Mouse (Mus musculus): ENCODE results near the gene Cnot10. TPM values are rescaled to one million over a fixed set of nuclear protein-coding genes. Genes with fewer than 3 reads are reported as not detected.
"Not testable (repeated sequence)": the region's sequence is repeated elsewhere in the genome, so short reads cannot be mapped to it uniquely, and the experiment has no call there.

Cnot10 gene
- polyA plus RNA-seq, 1 experiment, result 34.5 TPM

DNA sequence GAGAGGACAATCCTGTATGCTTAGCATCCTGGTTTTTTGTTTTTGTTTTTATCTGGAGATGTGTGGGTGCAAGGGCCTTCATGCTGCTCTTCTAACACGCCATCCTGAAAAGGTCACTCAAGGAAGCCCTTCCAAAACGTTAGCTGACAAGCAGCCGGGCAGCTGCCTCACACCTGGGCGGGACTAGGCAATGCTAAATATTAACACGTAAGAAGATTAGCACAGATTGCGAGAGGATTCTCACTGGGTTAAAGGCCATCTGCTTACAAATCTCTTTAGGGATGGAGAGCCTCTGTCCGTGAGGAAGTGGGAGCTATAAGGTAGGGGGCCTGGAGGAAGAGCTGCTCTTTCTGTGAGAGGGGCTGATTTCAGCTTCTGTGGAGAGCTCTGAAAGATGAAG lies 22.0 kb upstream of the Cnot10 start:
- WGBS, result 78% methylated on average over 7 of the region's 7 CpGs
- TF ChIP-seq POLR2A (IDR thresholded peaks at IDR 0.05; ENCODE audit: borderline replicate concordance, control insufficient read depth, low read depth, low read length) (no peak), CTCF (IDR thresholded peaks at IDR 0.05; ENCODE audit: control insufficient read depth, insufficient read depth, low read length) (no peak)

DNA sequence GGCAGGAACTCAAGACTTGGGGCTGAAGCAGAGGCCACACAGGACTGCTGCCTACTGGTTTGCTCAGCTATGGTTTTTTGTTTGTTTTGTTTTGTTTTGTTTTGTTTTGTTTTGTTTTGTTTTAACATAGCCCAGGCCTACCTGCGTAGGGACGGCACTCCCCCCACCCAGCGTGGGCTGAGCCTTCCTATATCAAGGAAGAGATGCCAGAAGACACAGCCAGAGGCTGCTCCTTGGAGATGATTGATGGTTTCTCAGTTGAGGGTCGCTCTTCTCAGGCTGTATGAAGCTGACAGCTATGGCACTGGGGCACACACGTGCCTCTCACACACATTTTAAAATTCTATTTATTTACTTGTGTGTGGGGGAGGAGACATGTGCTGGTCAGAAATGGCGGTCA lies 21.0 kb upstream of the Cnot10 start:
- Histone ChIP-seq H3K4me3 (replicated peaks; ENCODE audit: control insufficient read depth, low read depth, low read length) (no peak overlapping the region), H3K4me1 (ENCODE audit: control insufficient read depth, insufficient read depth, low read length) (no peaks in the 10 kb centered on the region), H3K27ac (ENCODE audit: control insufficient read depth, insufficient read depth, low read depth, low read length, poor library complexity) (no peak overlapping the region)
- WGBS, result 79% methylated on average over 6 of the region's 6 CpGs
- no peak for TF ChIP-seq POLR2A (IDR thresholded peaks at IDR 0.05; ENCODE audit: borderline replicate concordance, control insufficient read depth, low read depth, low read length)
- no peak for TF ChIP-seq CTCF (IDR thresholded peaks at IDR 0.05; ENCODE audit: control insufficient read depth, insufficient read depth, low read length)

More for the DNA sequence above, 22.0 kb upstream of the Cnot10 start:
- Histone ChIP-seq H3K27ac (ENCODE audit: control insufficient read depth, insufficient read depth, low read depth, low read length, poor library complexity) (no peak overlapping the region), H3K4me3 (replicated peaks; ENCODE audit: control insufficient read depth, low read depth, low read length) (no peak overlapping the region), H3K4me1 (ENCODE audit: control insufficient read depth, insufficient read depth, low read length) (no peaks in the 10 kb centered on the region)

DNA sequence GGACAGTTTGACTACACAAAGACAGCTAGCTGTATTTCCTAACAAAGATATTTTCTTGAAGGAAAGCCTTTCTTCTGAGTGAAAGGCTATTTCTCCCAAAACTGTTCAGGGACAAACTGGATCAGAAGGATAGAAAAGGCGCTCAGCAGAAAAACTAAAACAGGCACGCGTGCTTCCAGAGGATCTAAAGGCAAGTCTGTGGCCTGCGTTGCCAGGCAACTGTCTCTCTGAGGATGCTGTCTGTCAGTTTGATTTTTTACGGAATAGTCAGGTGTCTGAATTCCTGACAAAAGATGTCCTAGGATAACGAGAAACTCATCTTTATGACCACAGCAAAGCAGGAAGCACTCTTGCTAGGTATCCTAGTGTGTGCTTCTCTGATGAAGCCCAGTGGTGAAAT lies 20.5 kb upstream of the Cnot10 start:
- TF ChIP-seq CTCF (IDR thresholded peaks at IDR 0.05; ENCODE audit: control insufficient read depth, insufficient read depth, low read length) (no peak), POLR2A (IDR thresholded peaks at IDR 0.05; ENCODE audit: borderline replicate concordance, control insufficient read depth, low read depth, low read length) (no peak)
- WGBS, result 88% methylated on average over 6 of the region's 6 CpGs
- Histone ChIP-seq H3K4me3 (replicated peaks; ENCODE audit: control insufficient read depth, low read depth, low read length) (no peak overlapping the region), H3K27ac (ENCODE audit: control insufficient read depth, insufficient read depth, low read depth, low read length, poor library complexity) (no peak overlapping the region), H3K4me1 (ENCODE audit: control insufficient read depth, insufficient read depth, low read length) (no peaks in the 10 kb centered on the region)

DNA sequence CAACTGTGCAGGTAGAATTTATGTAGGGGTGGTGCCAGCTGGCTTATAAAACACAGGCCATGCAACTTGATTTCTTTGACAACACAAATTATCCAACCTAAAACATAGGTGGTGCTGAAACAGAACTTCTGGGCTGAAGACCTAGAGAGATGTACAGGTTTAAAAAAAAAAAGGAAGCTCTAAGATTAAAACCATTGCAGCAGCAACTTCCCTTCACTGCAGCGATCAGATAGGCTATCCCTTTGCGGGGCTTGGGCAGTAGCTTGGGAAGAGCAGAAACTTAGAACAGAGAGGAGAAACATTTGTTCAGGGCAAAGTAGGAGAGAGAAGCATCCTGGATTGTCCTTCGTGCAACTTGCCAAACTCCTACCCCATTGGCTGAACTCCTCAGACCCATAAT lies 16.7 kb upstream of the Cnot10 start:
- Histone ChIP-seq H3K4me1 (ENCODE audit: control insufficient read depth, insufficient read depth, low read length) (no peaks in the 10 kb centered on the region), H3K27ac (ENCODE audit: control insufficient read depth, insufficient read depth, low read depth, low read length, poor library complexity) (no peak overlapping the region), H3K4me3 (replicated peaks; ENCODE audit: control insufficient read depth, low read depth, low read length) (no peak overlapping the region)
- TF ChIP-seq CTCF (IDR thresholded peaks at IDR 0.05; ENCODE audit: control insufficient read depth, insufficient read depth, low read length) (no peak), POLR2A (IDR thresholded peaks at IDR 0.05; ENCODE audit: borderline replicate concordance, control insufficient read depth, low read depth, low read length) (no peak)
- WGBS, result 9% methylated on average over 3 of the region's 3 CpGs

DNA sequence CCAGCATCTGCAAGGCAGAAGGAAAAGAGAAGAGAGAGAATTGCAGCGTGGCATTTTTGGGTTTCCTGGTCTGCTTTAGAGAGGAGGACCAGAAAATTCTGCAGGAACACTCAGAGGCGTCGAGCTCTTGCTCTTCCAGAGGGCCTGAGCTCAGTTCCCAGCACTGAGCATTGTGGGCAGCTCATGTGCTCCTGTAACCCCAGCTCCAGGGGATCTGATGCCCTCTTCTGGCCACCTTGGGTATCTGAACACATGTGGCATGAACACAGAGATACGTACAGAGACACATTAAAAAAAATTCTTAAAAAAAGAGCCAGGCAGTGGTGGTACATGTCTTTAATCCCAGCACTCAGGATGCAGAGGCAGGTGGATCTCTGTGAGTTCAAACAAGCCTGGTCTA lies 15.4 kb upstream of the Cnot10 start:
- WGBS, result 80% methylated on average over 4 of the region's 4 CpGs
- H3K4me3 ChIP-seq (replicated peaks; ENCODE audit: control insufficient read depth, low read depth, low read length), result no peak overlapping the region
- TF ChIP-seq CTCF (IDR thresholded peaks at IDR 0.05; ENCODE audit: control insufficient read depth, insufficient read depth, low read length), result peak; percentile 8; the same call in 1 of the 2 replicates
- TF ChIP-seq POLR2A (IDR thresholded peaks at IDR 0.05; ENCODE audit: borderline replicate concordance, control insufficient read depth, low read depth, low read length), result no peak

DNA sequence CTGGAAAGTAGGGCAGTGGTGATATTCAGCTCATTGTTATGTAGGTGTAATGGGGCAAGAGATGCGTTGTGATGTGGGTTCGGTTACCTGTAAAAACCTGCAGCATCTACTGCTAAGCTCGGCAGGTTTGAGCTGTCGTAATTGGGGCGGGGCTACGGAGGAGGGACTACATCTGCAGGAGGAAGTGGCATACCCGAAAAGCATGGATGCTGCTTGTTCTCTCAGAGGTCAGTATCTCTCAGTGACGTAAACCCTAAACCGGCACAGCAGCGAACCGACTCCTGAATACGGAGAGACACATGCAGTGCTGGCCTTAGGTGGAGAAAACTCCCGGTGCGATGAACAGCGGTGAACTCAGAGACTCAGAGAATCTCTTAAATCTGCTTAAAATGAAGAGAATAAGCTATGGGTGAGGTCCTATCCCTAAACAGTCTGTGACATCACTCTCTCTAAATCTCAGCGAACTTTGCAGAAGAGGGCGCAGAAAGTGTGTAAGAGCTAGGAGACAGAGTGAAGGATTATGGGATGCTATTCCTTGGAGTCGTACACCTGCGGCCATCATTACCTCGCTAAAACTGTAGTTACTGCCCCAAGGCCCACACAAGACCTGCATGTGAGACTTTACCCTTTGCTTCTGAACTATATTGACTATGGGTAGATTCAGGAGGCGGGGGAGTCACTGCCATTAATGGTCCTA lies 11.1 kb upstream of the Cnot10 start:
- H3K4me3 ChIP-seq (replicated peaks; ENCODE audit: control insufficient read depth, low read depth, low read length), result no peak overlapping the region
- H3K27ac ChIP-seq (ENCODE audit: control insufficient read depth, insufficient read depth, low read depth, low read length, poor library complexity), result no peak overlapping the region
- 56% methylated on average over 21 of the region's 21 CpGs for WGBS
- TF ChIP-seq CTCF (IDR thresholded peaks at IDR 0.05; ENCODE audit: control insufficient read depth, insufficient read depth, low read length) (no peak), POLR2A (IDR thresholded peaks at IDR 0.05; ENCODE audit: borderline replicate concordance, control insufficient read depth, low read depth, low read length) (no peak)
- H3K4me1 ChIP-seq (ENCODE audit: control insufficient read depth, insufficient read depth, low read length), result peaks cover 1% of the 10 kb centered on the region; the same call in 1 of the 2 replicates

More for the DNA sequence above, 15.4 kb upstream of the Cnot10 start:
- Histone ChIP-seq H3K27ac (ENCODE audit: control insufficient read depth, insufficient read depth, low read depth, low read length, poor library complexity) (no peak overlapping the region), H3K4me1 (ENCODE audit: control insufficient read depth, insufficient read depth, low read length) (peaks cover 1% of the 10 kb centered on the region; the same call in 1 of the 2 replicates)

DNA sequence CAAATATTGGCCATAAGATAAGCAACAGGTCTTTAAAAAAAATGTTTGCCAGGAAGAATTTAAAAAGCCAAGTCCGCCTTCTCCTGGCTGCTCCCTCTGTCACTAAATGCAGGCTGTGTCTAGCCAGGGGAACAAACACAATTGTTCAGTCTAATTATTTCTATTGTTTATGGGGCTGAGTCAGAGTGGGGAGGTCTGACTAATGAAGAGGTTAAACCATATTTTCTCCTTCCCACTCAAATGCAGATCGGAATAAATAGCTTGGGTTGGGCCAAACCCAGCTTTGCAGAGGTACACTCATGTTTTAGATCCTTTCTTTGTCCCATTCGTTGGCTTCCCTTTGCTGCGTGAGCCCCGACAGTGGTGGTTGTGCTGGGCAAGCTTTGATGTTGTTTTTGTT lies 9.4 kb upstream of the Cnot10 start:
- 73% methylated on average over 5 of the region's 5 CpGs for whole genome bisulfite sequencing
- H3K27ac ChIP-seq (ENCODE audit: control insufficient read depth, insufficient read depth, low read depth, low read length, poor library complexity), result no peak overlapping the region
- no peak overlapping the region for H3K4me3 ChIP-seq (replicated peaks; ENCODE audit: control insufficient read depth, low read depth, low read length)
- no peak for TF ChIP-seq POLR2A (IDR thresholded peaks at IDR 0.05; ENCODE audit: borderline replicate concordance, control insufficient read depth, low read depth, low read length)
- TF ChIP-seq CTCF (IDR thresholded peaks at IDR 0.05; ENCODE audit: control insufficient read depth, insufficient read depth, low read length), result no peak
- H3K4me1 ChIP-seq (ENCODE audit: control insufficient read depth, insufficient read depth, low read length), result peaks cover 1% of the 10 kb centered on the region; the same call in 1 of the 2 replicates

DNA sequence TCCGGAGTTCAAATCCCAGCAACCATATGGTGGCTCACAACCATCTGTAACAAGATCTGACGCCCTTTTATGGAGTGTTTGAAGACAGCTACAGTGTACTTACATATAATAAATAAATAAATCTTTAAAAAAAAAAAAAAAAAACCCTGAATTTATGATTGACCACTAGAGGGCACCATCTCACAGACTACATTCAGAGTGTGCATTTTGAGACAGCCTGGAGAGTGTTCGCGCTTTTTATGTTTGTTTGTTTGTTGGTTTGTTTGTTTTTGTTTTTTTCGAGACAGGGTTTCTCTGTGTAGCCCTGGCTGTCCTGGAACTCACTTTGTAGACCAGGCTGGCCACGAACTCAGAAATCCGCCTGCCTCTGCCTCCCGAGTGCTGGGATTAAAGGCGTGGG lies 8.5 kb upstream of the Cnot10 start:
- H3K4me3 ChIP-seq (replicated peaks; ENCODE audit: control insufficient read depth, low read depth, low read length); H3K27ac ChIP-seq (ENCODE audit: control insufficient read depth, insufficient read depth, low read depth, low read length, poor library complexity); H3K4me1 ChIP-seq (ENCODE audit: control insufficient read depth, insufficient read depth, low read length): not testable (repeated sequence)
- 38% methylated on average over 9 of the region's 9 CpGs for WGBS
- TF ChIP-seq CTCF (IDR thresholded peaks at IDR 0.05; ENCODE audit: control insufficient read depth, insufficient read depth, low read length), result peak; percentile 23; the same call in 1 of the 2 replicates
